Mouse (Mus musculus) adrenal gland, postnatal 10 days (tissue): ENCODE results near the gene Chka. TPM values are rescaled to one million over a fixed set of nuclear protein-coding genes. Genes with fewer than 3 reads are reported as not detected.
A peak's percentile ranks its signal among the peaks of the same experiment; 100 is the strongest.

Experiments
- DNase-seq: peaks from one replicate; pipeline ENCODE4 v3.0.0; 2021; ENCODE audit warnings: mixed read lengths
- long read RNA-seq, 2 experiments: library from polyadenylated mRNA; stranded (forward); transcript quantifications; one replicate each; pipeline ENCODE4 v2.0.0; 2021
- total RNA-seq, 2 experiments: library from RNA; stranded (reverse); gene quantifications; 2 replicates each; pipeline ENCODE4 v1.2.3; 2021

Chka gene
- 10 to 100 TPM; 46.6 to 53.1 TPM for total RNA-seq
- long read RNA-seq, experiment 1, transcript Chka-201 (12 exons, 2,319 nt): major isoform, 34 of 71 reads
- long read RNA-seq, experiment 1, transcript Chka-202 (11 exons, 2,549 nt): minor isoform, 19 of 71 reads
- long read RNA-seq, experiment 1, partial matches to known transcripts: 4 of 71 reads
- long read RNA-seq, experiment 1, other reads (novel, unspliced or antisense): 9 of 71 reads
- long read RNA-seq, experiment 2, transcript Chka-201 (12 exons, 2,319 nt): major isoform, 14 of 28 reads
- long read RNA-seq, experiment 2, partial matches to known transcripts: 1 of 28 reads
- long read RNA-seq, experiment 2, other reads (novel, unspliced or antisense): 8 of 28 reads

GRCm38 (mm10) chr19:3851502-3851962, at the start of gene Chka:
Gene Chka, plus strand, starts transcription at chr19:3851773.
- DNase-seq: peak; percentile 98

- DNase-seq: no peak
These were observed 46.0 kb upstream of the Chka start for GRCm38 (mm10) chr19:3805526-3805925.

GRCm38 (mm10) chr19:3810536-3811233, 40.9 kb upstream of the Chka start:
- no peak for DNase-seq

GRCm38 (mm10) chr19:3814461-3814860, 37.1 kb upstream of the Chka start:
- peak; percentile 71 for DNase-seq

DNA sequence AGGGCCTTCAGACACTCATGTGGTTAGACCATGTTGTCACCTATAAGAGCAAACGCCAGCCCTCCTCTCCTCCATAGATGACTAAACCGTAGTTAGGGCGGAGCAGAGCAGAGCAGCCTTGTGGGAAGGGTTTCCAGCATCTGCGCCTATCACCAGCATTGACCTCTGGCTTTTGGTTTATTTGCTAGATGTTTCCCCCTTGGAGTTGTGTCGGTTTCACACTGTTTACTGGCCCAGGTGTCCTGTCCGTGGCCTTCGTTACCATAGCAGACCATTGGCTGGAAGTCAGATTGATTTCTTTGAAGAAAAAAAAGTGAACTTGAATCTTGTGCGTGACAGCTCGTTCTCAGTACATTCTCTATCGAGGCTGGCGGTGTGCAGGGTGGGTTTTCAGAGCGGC, 35.7 kb upstream of the Chka start:
- no peak for DNase-seq

DNA sequence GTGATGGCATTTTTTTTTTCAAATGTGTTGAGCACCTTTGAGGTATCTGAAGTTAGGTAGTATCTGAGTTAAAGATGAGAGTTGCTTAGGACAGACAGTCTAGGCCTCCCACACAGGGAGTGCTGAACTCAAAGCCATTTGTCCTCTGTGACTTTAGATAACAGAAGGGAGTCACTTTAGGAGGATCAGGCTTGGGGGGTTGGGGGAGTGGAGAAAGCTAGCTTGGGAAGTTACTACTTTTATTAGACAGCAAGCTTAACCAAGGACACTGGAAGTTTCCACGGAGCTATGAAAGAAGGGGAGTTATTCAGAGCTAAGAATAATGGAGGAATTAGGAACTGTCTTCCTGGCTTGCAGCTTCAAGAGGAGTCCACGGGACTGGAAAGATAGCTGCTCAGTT, 32.5 kb upstream of the Chka start:
- no peak for DNase-seq

DNA sequence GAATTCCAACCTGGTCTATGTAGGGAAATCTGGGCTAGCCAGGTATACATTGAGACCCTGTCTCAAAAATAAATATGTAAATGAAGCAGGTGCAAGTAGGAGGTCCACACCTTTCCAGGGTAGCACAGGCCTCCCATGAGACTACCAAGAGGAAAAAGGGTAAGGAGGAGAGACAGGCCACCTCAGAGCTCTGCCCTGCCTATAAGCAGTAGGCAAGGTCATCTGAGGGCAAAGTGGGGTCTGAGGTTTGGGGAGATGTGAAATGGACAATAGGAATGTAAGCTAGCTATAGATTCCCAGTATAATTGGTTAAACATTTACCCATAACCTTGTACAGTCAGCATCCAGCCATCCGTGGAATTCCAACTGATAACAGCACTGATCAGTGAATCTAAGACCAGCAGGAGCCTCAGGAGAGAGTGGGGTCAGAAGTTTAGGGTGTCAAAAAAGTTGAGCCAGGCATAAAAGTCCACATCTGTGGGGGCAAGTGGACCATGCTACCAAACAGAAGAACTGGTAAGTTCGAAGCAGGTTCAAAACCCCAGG, 31.6 kb upstream of the Chka start:
- no peak for DNase-seq

DNA sequence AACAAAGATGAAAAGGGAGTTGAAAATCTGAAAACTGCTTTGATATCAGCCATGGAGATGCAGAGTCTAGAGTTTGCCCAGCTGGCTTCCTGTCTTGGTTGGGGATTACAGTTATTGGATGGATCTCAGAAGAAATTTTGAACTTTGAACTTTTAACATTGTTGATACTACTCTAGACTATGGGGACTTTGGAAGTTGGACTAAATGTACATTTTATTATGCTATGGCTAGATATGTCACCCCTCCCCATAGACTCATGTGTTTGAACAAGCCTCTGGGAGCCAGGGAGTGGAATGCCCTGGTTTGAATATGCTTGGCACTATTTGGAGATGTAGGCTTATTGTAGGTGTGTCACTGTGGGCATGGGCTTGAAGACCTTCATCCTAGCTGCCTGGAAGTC, 26.5 kb upstream of the Chka start:
- no peak for DNase-seq

DNA sequence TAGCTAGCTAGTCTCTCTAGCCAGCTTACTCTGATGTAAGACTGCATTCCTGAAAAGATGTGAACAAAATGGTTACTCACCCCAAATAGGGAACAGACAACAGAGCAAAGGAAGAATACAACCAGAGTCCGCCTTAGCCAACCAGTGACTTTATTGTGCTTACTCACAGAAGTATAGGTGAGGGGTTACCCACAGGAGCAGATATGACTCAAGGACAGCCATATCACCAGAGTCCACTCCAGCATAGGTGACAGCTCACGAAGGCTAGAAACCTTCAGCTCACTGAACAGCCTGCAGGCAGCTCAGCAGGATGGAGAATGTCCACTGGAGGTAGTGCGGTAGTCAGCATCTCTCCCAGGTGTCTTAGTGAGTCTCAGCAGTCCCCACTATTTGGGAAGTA, 21.7 kb upstream of the Chka start:
- no peak for DNase-seq

DNA sequence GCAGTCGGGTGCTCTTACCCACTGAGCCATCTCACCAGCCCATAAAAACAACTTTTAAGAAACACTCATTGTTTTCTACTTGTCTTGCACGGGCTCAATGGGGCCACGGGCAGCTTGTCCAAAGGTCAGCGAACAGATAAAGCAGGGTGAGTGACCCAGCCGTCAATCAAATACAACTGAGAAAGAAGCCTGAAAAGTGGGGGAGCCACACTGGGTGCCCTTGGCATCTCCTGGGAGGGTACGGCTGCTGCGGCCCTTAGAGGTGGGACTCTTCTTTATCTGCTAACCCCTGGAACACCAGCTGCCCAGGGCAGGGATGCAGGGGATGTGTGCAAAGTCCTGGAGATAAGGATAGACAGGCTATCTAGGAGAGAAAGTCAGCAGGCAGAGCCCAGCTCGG, 19.9 kb upstream of the Chka start:
- no peak for DNase-seq

DNA sequence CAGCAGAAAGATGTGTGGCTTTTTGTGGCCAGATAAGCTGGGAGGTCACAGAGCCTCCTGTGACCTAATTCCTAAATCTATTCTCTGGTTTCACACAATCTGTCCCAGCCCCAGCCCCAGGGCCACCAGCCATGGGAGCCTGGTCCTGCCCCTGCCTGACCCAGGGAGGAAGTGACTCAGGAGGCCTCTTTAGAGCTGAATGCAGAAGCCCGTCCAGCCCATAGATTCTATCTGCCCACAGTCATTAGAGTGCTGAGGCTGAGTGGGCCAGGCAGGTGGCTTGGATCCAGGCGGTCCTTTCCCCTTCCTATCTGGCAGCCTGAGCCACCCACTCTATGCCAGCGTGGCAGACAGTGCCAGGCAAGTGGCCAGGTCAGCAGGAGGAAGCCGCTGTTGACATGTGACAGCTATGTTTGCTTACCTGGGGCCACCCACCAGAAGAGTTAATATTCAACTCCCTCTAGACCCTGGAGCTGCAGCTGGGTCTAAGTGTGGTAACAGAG, 18.7 kb upstream of the Chka start:
- peak; percentile 67 for DNase-seq

- DNase-seq: no peak
These were observed 17.3 kb upstream of the Chka start for GRCm38 (mm10) chr19:3834301-3834700.

DNA sequence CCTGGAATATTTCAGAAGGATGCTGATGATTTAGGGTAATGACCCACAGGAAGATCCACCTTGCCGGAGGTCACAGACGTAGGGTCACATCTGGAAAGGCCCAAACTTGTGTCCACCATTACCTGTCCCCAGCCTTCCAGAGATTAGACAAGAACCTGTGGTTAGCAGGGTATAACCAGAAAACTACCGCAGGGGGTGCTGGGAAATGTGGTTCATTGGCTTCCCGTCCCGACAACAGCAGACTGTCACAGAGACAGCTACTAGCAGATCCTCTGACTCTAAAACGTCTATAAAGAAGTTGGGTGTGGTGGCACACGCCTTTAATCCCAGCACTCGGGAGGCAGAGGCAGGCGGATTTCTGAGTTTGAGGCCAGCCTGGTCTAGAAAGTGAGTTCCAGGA, 14.8 kb upstream of the Chka start:
- no peak for DNase-seq

DNA sequence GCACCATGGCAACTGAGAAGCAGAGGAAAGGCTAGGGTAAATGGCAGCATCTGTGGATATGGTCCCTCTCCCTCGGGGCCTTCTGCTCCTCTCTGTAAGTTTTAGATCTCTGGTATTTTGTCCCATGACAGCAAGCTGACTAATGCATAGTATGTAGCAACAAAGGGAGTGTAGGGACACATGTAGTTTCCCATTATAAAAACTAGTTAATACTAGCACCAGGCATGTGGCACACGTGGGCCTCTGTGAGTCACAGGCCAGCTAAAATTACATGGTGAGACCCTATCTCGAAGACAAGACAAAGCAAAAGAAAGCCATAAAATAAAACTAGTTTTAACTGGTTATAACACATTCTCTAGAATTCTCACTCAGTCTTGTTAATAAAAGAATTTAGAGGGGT, 12.6 kb upstream of the Chka start:
- no peak for DNase-seq

- DNase-seq: no peak
These were observed 11.9 kb upstream of the Chka start for GRCm38 (mm10) chr19:3839686-3840085.

DNA sequence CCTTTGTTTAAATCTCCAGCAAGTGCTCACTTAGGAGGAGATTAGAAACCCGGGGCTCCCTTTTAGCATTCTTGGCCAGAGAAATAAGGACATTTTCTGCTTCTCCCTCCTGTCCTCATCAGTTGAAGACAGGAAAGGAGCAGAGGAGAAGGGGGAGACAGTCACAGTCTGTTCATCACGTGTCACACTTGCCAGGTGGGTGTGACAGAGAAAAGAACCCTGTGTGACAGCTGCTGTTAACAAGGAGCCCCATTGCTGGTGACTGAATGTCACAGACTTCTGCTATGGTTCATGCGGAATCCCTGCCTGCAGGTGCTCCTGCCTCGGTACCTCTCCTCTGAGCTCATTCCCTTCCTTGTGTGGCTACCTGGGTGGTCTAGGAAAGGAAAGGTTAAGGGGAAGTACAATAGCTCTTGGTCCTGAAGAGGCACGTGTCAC, 11.3 kb upstream of the Chka start:
- no peak for DNase-seq

DNA sequence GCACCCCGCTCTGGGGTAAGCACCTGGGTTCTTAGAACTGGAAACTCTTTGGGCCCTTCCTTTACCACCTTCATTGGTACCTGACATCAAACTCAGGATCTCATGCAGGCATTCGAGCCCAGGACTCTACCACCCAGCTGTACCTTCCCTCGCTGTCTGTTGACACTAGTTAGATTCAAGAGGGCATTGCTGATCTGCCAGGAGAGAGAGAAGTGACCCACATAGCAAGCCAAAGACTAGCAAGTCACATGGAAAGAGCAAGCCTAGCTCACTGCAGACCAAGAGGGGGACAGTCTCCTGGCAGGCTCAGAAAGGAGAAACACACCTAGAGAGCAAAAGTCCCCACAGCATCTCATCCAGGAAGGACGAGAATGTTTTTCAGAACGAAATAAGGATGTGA, 10.9 kb upstream of the Chka start:
- DNase-seq: no peak

DNA sequence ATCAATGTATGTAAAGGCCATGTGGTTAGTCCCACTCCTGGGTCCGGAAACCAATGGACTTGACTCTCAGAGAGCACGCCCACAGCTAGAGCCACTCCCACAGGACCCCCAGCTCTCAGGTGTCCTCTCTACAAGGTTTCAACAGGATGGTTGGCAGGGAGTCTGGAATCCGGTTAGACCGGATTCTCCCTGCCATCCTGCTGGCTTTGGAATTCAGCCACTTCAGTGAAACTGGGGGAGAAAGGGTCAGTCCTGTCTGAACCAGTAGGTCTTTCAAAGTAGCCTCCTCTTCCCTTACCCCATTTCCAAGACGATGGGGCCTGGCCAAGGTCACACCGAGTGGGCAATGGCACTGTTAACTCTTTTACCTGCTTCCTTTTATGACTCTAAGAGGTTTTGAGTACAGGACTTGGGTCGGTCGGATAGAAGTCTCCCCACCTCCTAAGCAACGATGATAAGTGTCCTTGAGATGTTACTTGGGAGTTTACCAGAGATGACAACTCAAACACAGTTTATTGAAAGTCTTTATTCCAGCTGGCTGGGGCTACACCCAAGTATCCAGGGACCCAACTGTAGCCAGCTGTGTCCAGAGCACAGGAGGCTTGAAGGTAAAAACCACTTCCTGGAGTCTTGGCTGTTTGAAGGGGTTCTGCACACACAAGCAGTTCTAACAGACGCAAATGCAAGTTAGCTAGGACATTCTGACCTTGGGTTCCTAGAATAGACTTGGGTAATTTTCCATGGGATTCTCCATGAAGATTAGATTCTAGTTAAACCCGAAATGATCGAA, 9.0 kb upstream of the Chka start:
- no peak for DNase-seq

- no peak for DNase-seq
These were observed 7.9 kb upstream of the Chka start for GRCm38 (mm10) chr19:3843629-3844028.

- no peak for DNase-seq
These were observed 6.7 kb upstream of the Chka start for GRCm38 (mm10) chr19:3844836-3845235.

- DNase-seq: no peak
These were observed 6.2 kb upstream of the Chka start for GRCm38 (mm10) chr19:3845339-3845738.

- DNase-seq: peak; percentile 55
These were observed 5.7 kb upstream of the Chka start for GRCm38 (mm10) chr19:3845803-3846406.
